Mouse (Mus musculus) layer of hippocampus, postnatal 10 days (tissue): ENCODE data around the gene Hnrnpdl. TPM values are rescaled to one million over a fixed set of nuclear protein-coding genes. Genes with fewer than 3 reads are reported as not detected.

Source experiments
- DNase-seq, 2 experiments: peaks; one replicate each; pipeline ENCODE4 v3.0.0; 2021; ENCODE audit warnings: low spot score in 2 of 2
- long read RNA-seq: library from polyadenylated mRNA; stranded (forward); transcript quantifications from one replicate; pipeline ENCODE4 v2.0.0, GENCODE M21; 2023
- total RNA-seq, 2 experiments: library from RNA; stranded (reverse); gene quantifications; 2 replicates each; pipeline ENCODE4 v1.2.3; 2021

The Hnrnpdl gene
- 100 to 1,000 TPM; 200 to 236 TPM for total RNA-seq
- long read RNA-seq, transcript Hnrnpdl-202 (8 exons, 2,752 nt): major isoform, 82 of 188 reads
- long read RNA-seq, transcript Hnrnpdl-207 (7 exons, 2,374 nt): minor isoform, 16 of 188 reads
- long read RNA-seq, transcript Hnrnpdl-201 (9 exons, 2,149 nt): minor isoform, 6 of 188 reads
- long read RNA-seq, partial matches to known transcripts: 54 of 188 reads
- long read RNA-seq, other reads (novel, unspliced or antisense): 26 of 188 reads

- peak; percentile 94 to 97 for DNase-seq
Measured at GRCm38 (mm10) chr5:100039602-100040142, at the start of gene Hnrnpdl, which contains the start of gene Enoph1. Hnrnpdl (minus strand) TSS chr5:100039664. Enoph1 (plus strand) TSS chr5:100039985.

- DNase-seq: no peak
Measured at GRCm38 (mm10) chr5:100085097-100085496, 45.6 kb upstream of the Hnrnpdl start.

- DNase-seq: no peak
Measured at GRCm38 (mm10) chr5:100083953-100084562, 44.6 kb upstream of the Hnrnpdl start.

- no peak for DNase-seq
Measured at GRCm38 (mm10) chr5:100082006-100082405, 42.5 kb upstream of the Hnrnpdl start.

- no peak for DNase-seq
Measured at GRCm38 (mm10) chr5:100079931-100080275, 40.4 kb upstream of the Hnrnpdl start.

- DNase-seq: no peak
Measured at GRCm38 (mm10) chr5:100079040-100079930, 39.8 kb upstream of the Hnrnpdl start.

- DNase-seq: peak in 1 of 2 experiments; percentile 54
Measured at GRCm38 (mm10) chr5:100074571-100074970, 35.1 kb upstream of the Hnrnpdl start.

- no peak for DNase-seq
Measured at GRCm38 (mm10) chr5:100072557-100072956, 33.1 kb upstream of the Hnrnpdl start.

GRCm38 (mm10) chr5:100071541-100071940, 32.1 kb upstream of the Hnrnpdl start:
- no peak for DNase-seq

- peak; percentile 95 for DNase-seq
Measured at GRCm38 (mm10) chr5:100070255-100070654, 30.8 kb upstream of the Hnrnpdl start.

GRCm38 (mm10) chr5:100069526-100069925, 30.1 kb upstream of the Hnrnpdl start:
- DNase-seq: no peak

GRCm38 (mm10) chr5:100067579-100067978, 28.1 kb upstream of the Hnrnpdl start:
- no peak for DNase-seq

GRCm38 (mm10) chr5:100060876-100061275, 21.4 kb upstream of the Hnrnpdl start:
- no peak for DNase-seq

- no peak for DNase-seq
Measured at GRCm38 (mm10) chr5:100059326-100059725, 19.9 kb upstream of the Hnrnpdl start.

- no peak for DNase-seq
Measured at GRCm38 (mm10) chr5:100058729-100059128, 19.3 kb upstream of the Hnrnpdl start.

- no peak for DNase-seq
Measured at GRCm38 (mm10) chr5:100057461-100058209, 18.2 kb upstream of the Hnrnpdl start.

GRCm38 (mm10) chr5:100055866-100056369, 16.5 kb upstream of the Hnrnpdl start:
- no peak for DNase-seq

GRCm38 (mm10) chr5:100054807-100055547, 15.5 kb upstream of the Hnrnpdl start:
- no peak for DNase-seq

- DNase-seq: no peak
Measured at GRCm38 (mm10) chr5:100052728-100053127, 13.3 kb upstream of the Hnrnpdl start.

- DNase-seq: no peak
Measured at GRCm38 (mm10) chr5:100049904-100050303, 10.4 kb upstream of the Hnrnpdl start.
